13 mouse cellular contexts compared by ENCODE assay signal in the genomic region with DNA sequence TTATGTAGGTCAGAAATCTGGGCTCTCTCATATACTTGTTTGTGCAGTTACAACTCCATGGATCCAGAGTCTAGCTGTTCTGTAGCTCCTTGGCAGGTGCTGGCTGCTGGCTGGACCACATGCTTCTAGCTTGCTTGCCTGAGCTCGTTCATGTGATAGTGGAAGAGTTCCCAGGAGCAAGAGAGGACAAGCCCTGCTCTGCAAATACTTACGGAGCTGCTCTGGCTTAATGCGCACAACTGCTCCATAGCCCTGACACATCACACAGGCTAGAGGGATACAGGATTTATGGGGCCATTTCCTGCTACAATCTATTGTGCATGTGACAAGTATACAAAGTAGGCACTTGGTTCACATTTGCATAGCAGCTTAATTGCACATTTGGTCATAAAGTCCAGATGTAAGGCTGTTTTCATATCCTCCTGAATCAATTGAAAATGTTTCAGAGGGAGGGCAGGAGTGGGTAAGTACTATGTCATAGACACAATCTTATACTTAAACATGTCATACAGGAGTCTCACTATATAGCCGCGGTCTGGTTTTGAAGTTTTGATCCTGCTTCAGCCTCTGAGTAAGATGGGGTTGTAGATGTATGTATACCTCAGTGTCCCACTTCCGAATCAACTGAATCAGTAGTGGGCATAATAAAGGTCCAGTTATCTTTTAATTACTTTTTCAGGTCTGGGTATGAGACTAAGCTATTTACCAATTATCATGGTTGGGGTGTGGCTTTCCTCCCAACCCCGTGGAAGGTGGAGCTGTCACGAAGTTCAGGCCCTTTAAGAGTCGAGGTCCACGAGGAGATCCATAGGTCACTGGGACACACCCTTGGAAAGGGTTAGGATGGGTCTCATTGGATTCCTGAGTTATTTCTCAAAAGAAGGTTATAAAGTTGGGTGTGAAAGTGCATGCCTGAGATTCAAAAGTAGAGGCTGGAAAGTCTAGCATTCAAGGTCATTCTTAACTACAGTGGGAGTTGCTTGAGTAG.
A peak's percentile ranks its signal among the peaks of the same experiment; 100 is the strongest.
DNase-seq lines count a peak whose midpoint lies in the region; ATAC-seq lines count a peak whose summit lies in the region.
"Had no signal": no experiment of that assay in that cellular context is flagged by ENCODE, and none has a peak within 500 bp of the region (broad histone marks: within the 10 kb centered on the region; RNA-seq: fewer than 3 reads in every experiment).

No protein-coding gene starts in this region.

- peak; percentile 93 for ATAC-seq in neural tube, embryonic 15.5 days (ENCODE audit: low FRiP score)
- ATAC-seq: midbrain, embryonic 15.5 days had no signal

- peaks cover 9% of the 10 kb centered on the region; the same call in 1 of the 2 replicates for H3K4me1 ChIP-seq in neural tube, embryonic 15.5 days
- H3K4me1 ChIP-seq: heart, embryonic 15.5 days; midbrain, embryonic 15.5 days had no signal

- H3K9me3 ChIP-seq in neural tube, embryonic 15.5 days (replicated peaks): no peaks in the 10 kb centered on the region
- H3K9me3 ChIP-seq: heart, embryonic 15.5 days; midbrain, embryonic 15.5 days had no signal

- intact Hi-C loops in left cerebral cortex, postnatal 4 days (cut with DNase I): no loop called here

- H3K36me3 ChIP-seq in neural tube, embryonic 15.5 days: no peaks in the 10 kb centered on the region
- H3K36me3 ChIP-seq: heart, embryonic 15.5 days; midbrain, embryonic 15.5 days had no signal

- H3K27me3 ChIP-seq in neural tube, embryonic 15.5 days (replicated peaks): no peaks in the 10 kb centered on the region
- H3K27me3 ChIP-seq: heart, embryonic 15.5 days; midbrain, embryonic 15.5 days had no signal

- no peak overlapping the region for H3K4me3 ChIP-seq in neural tube, embryonic 15.5 days (replicated peaks)
- H3K4me3 ChIP-seq: heart, embryonic 15.5 days; left cerebral cortex, adult 2 months; midbrain, embryonic 15.5 days had no signal

- H3K27ac ChIP-seq in neural tube, embryonic 15.5 days (replicated peaks): no peak overlapping the region
- H3K27ac ChIP-seq: heart, embryonic 15.5 days; left cerebral cortex, adult 2 months; liver, embryonic 14.5 days; midbrain, embryonic 15.5 days had no signal

- no peak overlapping the region for H3K9ac ChIP-seq in neural tube, embryonic 15.5 days (replicated peaks)
- H3K9ac ChIP-seq: heart, embryonic 15.5 days; liver, embryonic 14.5 days; midbrain, embryonic 15.5 days had no signal

- peak; percentile 7 for DNase-seq in left cerebral cortex, adult 11 months (ENCODE audit: low spot score)
- no peak for DNase-seq in left cerebral cortex, postnatal 4 days
- DNase-seq in fat pad, adult 2 months (ENCODE audit: extremely low read depth, low read depth, low spot score): peak; percentile 78
- DNase-seq in gonadal fat pad, adult 2 months (ENCODE audit: low read depth): peak; percentile 82
- DNase-seq in thymus, postnatal 14 days: no peak
- DNase-seq in frontal cortex, postnatal 10 days (ENCODE audit: low spot score in 2 of 2): no peak
- DNase-seq: kidney, adult 9 months; lung, postnatal 4 days had no signal

- no peak overlapping the region for H3K4me2 ChIP-seq in neural tube, embryonic 15.5 days
- H3K4me2 ChIP-seq: heart, embryonic 15.5 days; midbrain, embryonic 15.5 days had no signal

- 68% methylated on average over 10 of the region's 10 CpGs for WGBS in neural tube, embryonic 15.5 days

Comparison
In these comparisons a context has a peak if more than half of its experiments do, and no peak if none do; other contexts are left out.
1. DNase-seq: peak in left cerebral cortex, adult 11 months (single experiment), fat pad, adult 2 months (single experiment) and gonadal fat pad, adult 2 months (single experiment); none in left cerebral cortex, postnatal 4 days (single experiment), thymus, postnatal 14 days (single experiment) and frontal cortex, postnatal 10 days (0 of 2).